Mouse (Mus musculus) MEL (cell line): ENCODE results near the gene Itga9. TPM values are rescaled to one million over a fixed set of nuclear protein-coding genes. Genes with fewer than 3 reads are reported as not detected.

Experiments
- DNase-seq: peaks from one replicate; pipeline ENCODE4 v3.0.0; 2011; ENCODE audit warnings: low read depth, low spot score
- H3K27ac ChIP-seq: 2 replicates; pipeline ENCODE4 v1.5.1; 2012; ENCODE audit warnings: low read depth, mild to moderate bottlenecking, control low read depth, low read length, moderate library complexity; ENCODE audit not compliant: control insufficient read depth
- H3K27me3 ChIP-seq, 2 experiments: fragments of 150-350 bp in 1 of 2; sonication (generic) in 1 of 2; 2 replicates each; pipeline ENCODE4 v1.6.1; 2012; ENCODE audit warnings: low read length in 2 of 2, mild to moderate bottlenecking in 2 of 2, improper control_type of control experiment in 1 of 2, moderate library complexity in 1 of 2; ENCODE audit not compliant: insufficient read depth in 2 of 2, control insufficient read depth in 1 of 2
- H3K36me3 ChIP-seq, 2 experiments: 2 replicates each; pipeline ENCODE4 v1.6.1; 2012 to 2014; ENCODE audit warnings: low read length in 2 of 2, improper control_type of control experiment in 1 of 2, inconsistent platforms in 1 of 2, mild to moderate bottlenecking in 1 of 2; ENCODE audit not compliant: insufficient read depth in 2 of 2, control insufficient read depth in 1 of 2
- H3K4me1 ChIP-seq, 2 experiments: fragments of 150-350 bp in 1 of 2; sonication (generic) in 1 of 2; 2 replicates each; pipeline ENCODE4 v1.6.1; 2012; ENCODE audit warnings: low read length in 2 of 2, improper control_type of control experiment in 1 of 2, mild to moderate bottlenecking in 1 of 2; ENCODE audit not compliant: insufficient read depth in 2 of 2, control insufficient read depth in 1 of 2
- H3K4me3 ChIP-seq, 2 experiments: fragments of 150-350 bp in 1 of 2; sonication (generic) in 1 of 2; 2 replicates each; pipeline ENCODE4 v1.5.1; 2012; ENCODE audit warnings: low read depth in 2 of 2, low read length in 2 of 2, mild to moderate bottlenecking in 2 of 2, moderate library complexity in 2 of 2, control low read depth in 1 of 2, improper control_type of control experiment in 1 of 2; ENCODE audit not compliant: control insufficient read depth in 1 of 2, insufficient read depth in 1 of 2
- H3K79me2 ChIP-seq: 2 replicates; pipeline ENCODE4 v1.6.1; 2012; ENCODE audit warnings: mild to moderate bottlenecking, low read length, moderate library complexity; ENCODE audit not compliant: control insufficient read depth, poor library complexity, insufficient read depth
- H3K9ac ChIP-seq: 2 replicates; pipeline ENCODE4 v1.6.1; 2012; ENCODE audit warnings: low read depth, mild to moderate bottlenecking, control low read depth, low read length, moderate library complexity; ENCODE audit not compliant: control insufficient read depth, poor library complexity, severe bottlenecking
- H3K9me3 ChIP-seq: fragments of 150-350 bp; sonication (generic); replicated peaks from 2 replicates; pipeline ENCODE4 v1.6.1; 2012; ENCODE audit warnings: mild to moderate bottlenecking, low read length, improper control_type of control experiment, moderate library complexity; ENCODE audit not compliant: insufficient read depth
- BHLHE40 ChIP-seq: IDR thresholded peaks from 2 replicates; pipeline ENCODE4 v1.6.1; 2012; ENCODE audit warnings: low read depth, mild to moderate bottlenecking, inconsistent platforms, low read length, improper control_type of control experiment, borderline replicate concordance
- CHD1 ChIP-seq: IDR thresholded peaks from 2 replicates; pipeline ENCODE4 v1.6.1; 2012; ENCODE audit warnings: low read depth, mild to moderate bottlenecking, inconsistent platforms, low read length, improper control_type of control experiment
- ELF1 ChIP-seq: IDR thresholded peaks from 2 replicates; pipeline ENCODE4 v1.6.1; 2014; ENCODE audit warnings: low read depth, mild to moderate bottlenecking, inconsistent platforms, low read length, improper control_type of control experiment, moderate library complexity
- ETS1 ChIP-seq: IDR thresholded peaks from 2 replicates; pipeline ENCODE4 v1.6.1; 2012; ENCODE audit warnings: low read depth, mild to moderate bottlenecking, inconsistent platforms, low read length, improper control_type of control experiment, moderate library complexity
- GABPA ChIP-seq: IDR thresholded peaks from 2 replicates; pipeline ENCODE4 v1.6.1; 2012; ENCODE audit warnings: low read depth, mild to moderate bottlenecking, inconsistent platforms, low read length, improper control_type of control experiment, moderate library complexity
- KAT2A ChIP-seq: conservative IDR thresholded peaks from 2 replicates; pipeline ENCODE4 v1.6.1; 2012; ENCODE audit warnings: low read depth, low read length, improper control_type of control experiment, inconsistent platforms
- MAFK ChIP-seq: IDR thresholded peaks from 2 replicates; pipeline ENCODE4 v1.6.1; 2011; ENCODE audit warnings: low read depth, mild to moderate bottlenecking, low read length, improper control_type of control experiment, borderline replicate concordance
- MAX ChIP-seq: IDR thresholded peaks from 2 replicates; pipeline ENCODE4 v1.6.1; 2011; ENCODE audit warnings: low read length, improper control_type of control experiment
- MAZ ChIP-seq: IDR thresholded peaks from 2 replicates; pipeline ENCODE4 v1.6.1; 2012; ENCODE audit warnings: low read depth, mild to moderate bottlenecking, inconsistent platforms, low read length, improper control_type of control experiment
- POLR2AphosphoS2 ChIP-seq: IDR thresholded peaks from 2 replicates; pipeline ENCODE4 v1.6.1; 2011; ENCODE audit warnings: low read length, improper control_type of control experiment
- POLR2AphosphoS5 ChIP-seq: IDR thresholded peaks from 2 replicates; pipeline ENCODE4 v1.6.1; 2012; ENCODE audit warnings: low read depth, borderline replicate concordance, mild to moderate bottlenecking, inconsistent platforms, low read length, moderate library complexity, mixed read lengths
- SIN3A ChIP-seq: IDR thresholded peaks from 2 replicates; pipeline ENCODE4 v1.6.1; 2012; ENCODE audit warnings: low read length, improper control_type of control experiment, inconsistent platforms
- SMC3 ChIP-seq: IDR thresholded peaks from 2 replicates; pipeline ENCODE4 v1.6.1; 2011; ENCODE audit warnings: low read depth, low read length, improper control_type of control experiment
- USF1 ChIP-seq: IDR thresholded peaks from 2 replicates; pipeline ENCODE4 v1.6.1; 2014; ENCODE audit warnings: low read depth, mild to moderate bottlenecking, inconsistent platforms, low read length, improper control_type of control experiment, moderate library complexity
- USF2 ChIP-seq, 2 experiments: IDR thresholded peaks; 2 replicates each; pipeline ENCODE4 v1.6.1; 2011 to 2012; ENCODE audit warnings: improper control_type of control experiment in 2 of 2, low read length in 2 of 2, borderline replicate concordance in 1 of 2, inconsistent platforms in 1 of 2, low read depth in 1 of 2, mild to moderate bottlenecking in 1 of 2; ENCODE audit not compliant: insufficient read depth in 1 of 2
- ZC3H11A ChIP-seq: IDR thresholded peaks from 2 replicates; pipeline ENCODE4 v1.6.1; 2012; ENCODE audit warnings: low read depth, mild to moderate bottlenecking, inconsistent platforms, low read length, improper control_type of control experiment
- ZMIZ1 ChIP-seq: IDR thresholded peaks from 2 replicates; pipeline ENCODE4 v1.6.1; 2012; ENCODE audit warnings: low read depth, mild to moderate bottlenecking, inconsistent platforms, low read length, improper control_type of control experiment, moderate library complexity
- ZNF384 ChIP-seq: IDR thresholded peaks from 2 replicates; pipeline ENCODE4 v1.6.1; 2012; ENCODE audit warnings: low read depth, mild to moderate bottlenecking, inconsistent platforms, low read length, improper control_type of control experiment
- polyA plus RNA-seq, 2 experiments: library from polyadenylated mRNA; stranded (reverse) in 1 of 2; unstranded in 1 of 2; fragments of >175 nt in 1 of 2; fragments of >200 nt in 1 of 2; gene quantifications; 2 replicates each; pipeline versions ENCODE4 v1.2.1 to v1.2.4; 2012; ENCODE audit warnings: low replicate concordance in 2 of 2, low read depth in 1 of 2; ENCODE audit not compliant: insufficient read length in 2 of 2, insufficient read depth in 1 of 2, missing spikeins in 1 of 2
- total RNA-seq: library from RNA; depleted of rRNA; stranded (reverse); fragments of 300-350 nt; gene quantifications from 2 replicates; pipeline ENCODE4 v1.2.3, GENCODE M21; 2012

Gene Itga9
- total and polyA plus RNA-seq, 3 experiments, result 0.19 to 0.21 TPM; not detected in 1

GRCm38 (mm10) chr9:118629763-118630379 is 23.4 kb downstream of the Itga9 start:
- H3K79me2 ChIP-seq, result no peaks in the 10 kb centered on the region; the same call in 1 of the 2 replicates
- no peaks in the 10 kb centered on the region for H3K27me3 ChIP-seq
- no peak overlapping the region for H3K9ac ChIP-seq
- no peak overlapping the region for H3K4me3 ChIP-seq
- no peaks in the 10 kb centered on the region for H3K9me3 ChIP-seq
- DNase-seq, result no peak
- TF ChIP-seq KAT2A, result no peak
- TF ChIP-seq POLR2AphosphoS5, result no peak
- no peak for TF ChIP-seq ZNF384
- no peak for TF ChIP-seq USF1
- no peak for TF ChIP-seq CHD1
- TF ChIP-seq BHLHE40, result no peak
- no peak for TF ChIP-seq ELF1
- no peak for TF ChIP-seq ZMIZ1
- TF ChIP-seq MAZ, result no peak
- TF ChIP-seq ZC3H11A, result no peak
- no peak for TF ChIP-seq POLR2AphosphoS2
- TF ChIP-seq ETS1, result no peak
- TF ChIP-seq SIN3A, result no peak
- H3K36me3 ChIP-seq, result peaks cover 0 to 12% of the 10 kb centered on the region in 2 experiments; a peak in 2 of 4 replicates
- H3K27ac ChIP-seq, result no peak overlapping the region
- H3K4me1 ChIP-seq, result peaks cover 9 to 17% of the 10 kb centered on the region in 2 experiments

GRCm38 (mm10) chr9:118631775-118632757 is 25.6 kb downstream of the Itga9 start:
- peak overlapping the region; percentile 62 for H3K27ac ChIP-seq
- no peaks in the 10 kb centered on the region for H3K27me3 ChIP-seq
- H3K9me3 ChIP-seq, result no peaks in the 10 kb centered on the region
- peak; percentile 65 for DNase-seq
- H3K9ac ChIP-seq, result peak overlapping the region; percentile 51
- H3K79me2 ChIP-seq, result no peaks in the 10 kb centered on the region; the same call in 1 of the 2 replicates
- H3K4me1 ChIP-seq, result peaks cover 9 to 17% of the 10 kb centered on the region in 2 experiments
- TF ChIP-seq ZC3H11A, result no peak
- peak; percentile 48; the same call in 1 of the 2 replicates for TF ChIP-seq MAFK
- TF ChIP-seq USF2 (IDR thresholded peaks at IDR 0.05; ENCODE audit: borderline replicate concordance in 1 of 2, insufficient read depth in 1 of 2, low read depth in 1 of 2, low read length in 2 of 2), result no peak
- TF ChIP-seq GABPA, result no peak
- peak; percentile 38; the same call in 1 of the 2 replicates for TF ChIP-seq MAX
- TF ChIP-seq POLR2AphosphoS5, result no peak
- TF ChIP-seq ELF1, result peak; percentile 1; the same call in 1 of the 2 replicates
- TF ChIP-seq ZMIZ1, result no peak
- TF ChIP-seq SMC3, result no peak
- H3K4me3 ChIP-seq, result peak overlapping the region; percentile 41 to 46
- H3K36me3 ChIP-seq, result peaks cover 0 to 12% of the 10 kb centered on the region in 2 experiments; a peak in 2 of 4 replicates
